Mouse (Mus musculus): ENCODE measurements around the gene Xaf1.

DNA sequence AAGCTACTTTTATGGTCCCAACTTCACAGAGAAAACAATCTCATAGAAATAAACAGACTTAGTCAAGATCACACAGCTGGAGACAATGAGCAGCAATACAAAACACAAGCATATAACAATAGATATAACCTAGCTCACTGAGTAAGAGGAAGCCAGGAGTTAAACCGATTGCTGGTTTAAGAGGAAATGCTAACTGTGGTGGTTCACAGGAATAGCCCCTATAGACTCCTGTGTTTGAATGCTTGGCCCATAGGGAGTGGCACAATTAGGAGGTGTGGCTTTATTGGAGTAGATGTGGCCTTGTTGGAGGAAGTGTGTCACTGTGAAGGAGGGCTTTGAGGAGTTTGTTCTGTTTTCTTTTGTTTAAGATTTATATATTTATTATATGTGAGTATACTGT is 50.8 kb downstream of the Xaf1 start:
- no peak for TF ChIP-seq GABPA (IDR thresholded peaks at IDR 0.05; ENCODE audit: insufficient replicate concordance, low read depth, low read length)
- no peak for TF ChIP-seq IRF4 (IDR thresholded peaks at IDR 0.05; ENCODE audit: low read depth, low read length)
- no peak for TF ChIP-seq CTCF (conservative IDR thresholded peaks at IDR 0.05 in 1 of 2, IDR thresholded peaks at IDR 0.05 in 1 of 2; ENCODE audit: low read depth in 2 of 2, low read length in 2 of 2)
- TF ChIP-seq RAD21 (IDR thresholded peaks at IDR 0.05; ENCODE audit: low read depth, low read length) = no peak

Measured in CH12.LX (cell line).